Mouse (Mus musculus): ENCODE measurements at regions not wholly inside any gene's neighbourhood (a gene's known extent, or its start where the extent isn't known, plus 50 kb on each side); places are given as distances from the start of the nearest gene placed in this dataset.

DNA sequence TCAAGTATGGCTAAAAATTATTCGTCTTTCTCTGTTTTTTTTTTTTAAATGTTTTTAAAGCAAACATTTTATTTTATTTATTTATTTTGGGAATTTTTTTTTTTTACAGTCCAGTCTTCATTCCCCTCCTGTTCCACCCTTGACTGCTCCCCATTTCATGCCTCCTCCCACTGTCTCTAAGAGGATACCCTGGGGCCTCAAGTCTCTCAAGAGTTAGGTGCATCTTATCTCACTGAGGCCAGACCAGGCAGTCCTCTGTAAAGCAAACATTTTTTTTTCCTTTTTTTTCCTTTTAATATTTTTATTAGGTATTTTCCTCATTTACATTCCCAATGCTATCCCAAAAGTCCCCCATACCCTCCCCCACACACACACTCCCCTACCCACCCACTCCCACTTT is 290.1 kb upstream of the Atp2b1 start:
- TF ChIP-seq CHD2 (IDR thresholded peaks at IDR 0.05; ENCODE audit: low read depth, low read length) (no peak), MAFK (IDR thresholded peaks at IDR 0.05; ENCODE audit: insufficient read depth, low read depth, low read length) (no peak), ZNF384 (IDR thresholded peaks at IDR 0.05; ENCODE audit: low read depth, low read length) (no peak), HCFC1 (IDR thresholded peaks at IDR 0.05; ENCODE audit: borderline replicate concordance, insufficient read depth, low read length) (no peak)
